Mouse (Mus musculus) olfactory bulb, adult 2 months (tissue): Measurements from ENCODE around the gene Meis2.

Experiments used
- CTCF ChIP-seq: fragments of 200-500 bp; IDR thresholded peaks from 2 replicates; pipeline ENCODE4 v1.5.1; 2012; ENCODE audit warnings: low read depth, mild to moderate bottlenecking, low read length, moderate library complexity; ENCODE audit not compliant: insufficient read depth
- POLR2A ChIP-seq: fragments of 200-500 bp; IDR thresholded peaks from 2 replicates; pipeline ENCODE4 v1.6.1; 2012; ENCODE audit warnings: mild to moderate bottlenecking, low read depth, low read length, moderate library complexity; ENCODE audit not compliant: insufficient read depth

- TF ChIP-seq CTCF (no peak), POLR2A (no peak)
These were observed 152.6 kb downstream of the Meis2 start for GRCm38 (mm10) chr2:115912948-115913529.
